Mouse (Mus musculus): ENCODE results near the gene Arhgap44.

Arhgap44 gene

GRCm38 (mm10) chr11:65186974-65187373 is 24.2 kb upstream of the Arhgap44 start:
- no peak for TF ChIP-seq NANOG (IDR thresholded peaks at IDR 0.05; ENCODE audit: borderline replicate concordance, low read length)
- no peak for TF ChIP-seq CTCF (conservative IDR thresholded peaks at IDR 0.05; ENCODE audit: low read length)
- no peak for TF ChIP-seq POU5F1 (IDR thresholded peaks at IDR 0.05; ENCODE audit: borderline replicate concordance, low read length)
- H3K4me3 ChIP-seq (replicated peaks; ENCODE audit: low read length) = peak overlapping the region; percentile 20; the same call in 1 of the 2 replicates
- H3K27me3 ChIP-seq (ENCODE audit: insufficient read depth, low read length) = peaks cover 11% of the 10 kb centered on the region; the same call in 1 of the 2 replicates
- no peaks in the 10 kb centered on the region for H3K4me1 ChIP-seq (replicated peaks; ENCODE audit: low read depth, low read length)
- H3K9me3 ChIP-seq (ENCODE audit: low read length) = peaks cover 11% of the 10 kb centered on the region; the same call in 1 of the 2 replicates
- H3K36me3 ChIP-seq (ENCODE audit: insufficient read depth, low read length) = no peaks in the 10 kb centered on the region

DNA sequence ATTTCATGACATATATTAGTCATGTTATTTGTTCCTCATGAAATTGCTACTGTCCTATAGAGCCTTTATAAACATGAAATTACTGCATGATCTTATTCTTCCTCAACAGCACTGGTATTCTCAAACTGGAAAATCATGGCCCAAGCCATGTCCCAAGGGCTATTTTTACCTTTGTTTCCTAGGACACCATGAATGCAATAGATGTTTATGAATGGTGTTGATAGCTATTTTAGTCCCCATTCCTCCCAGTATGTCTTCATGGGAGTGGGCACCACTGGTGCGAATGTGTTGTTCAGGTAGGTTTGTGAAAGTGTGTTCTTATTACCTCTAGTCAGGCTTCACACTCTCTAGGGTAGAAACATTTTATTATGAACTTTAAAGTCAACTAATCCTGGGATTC is 22.4 kb upstream of the Arhgap44 start:
- peaks cover 11% of the 10 kb centered on the region; the same call in 1 of the 2 replicates for H3K27me3 ChIP-seq (ENCODE audit: insufficient read depth, low read length)
- no peaks in the 10 kb centered on the region for H3K4me1 ChIP-seq (replicated peaks; ENCODE audit: low read depth, low read length)
- no peaks in the 10 kb centered on the region for H3K36me3 ChIP-seq (ENCODE audit: insufficient read depth, low read length)
- H3K4me3 ChIP-seq (replicated peaks; ENCODE audit: low read length) = no peak overlapping the region
- peaks cover 11% of the 10 kb centered on the region; the same call in 1 of the 2 replicates for H3K9me3 ChIP-seq (ENCODE audit: low read length)
- no peak for TF ChIP-seq POU5F1 (IDR thresholded peaks at IDR 0.05; ENCODE audit: borderline replicate concordance, low read length)
- TF ChIP-seq NANOG (IDR thresholded peaks at IDR 0.05; ENCODE audit: borderline replicate concordance, low read length) = no peak
- TF ChIP-seq CTCF (conservative IDR thresholded peaks at IDR 0.05; ENCODE audit: low read length) = no peak

- Histone ChIP-seq H3K4me3 (replicated peaks; ENCODE audit: low read length) (no peak overlapping the region), H3K36me3 (ENCODE audit: insufficient read depth, low read length) (no peaks in the 10 kb centered on the region), H3K4me1 (replicated peaks; ENCODE audit: low read depth, low read length) (0 out of 2 replicates have a peak, but pooled peaks cover 6% of the 10 kb centered on the region), H3K9me3 (ENCODE audit: low read length) (no peaks in the 10 kb centered on the region), H3K27me3 (ENCODE audit: insufficient read depth, low read length) (peaks cover 9% of the 10 kb centered on the region; the same call in 1 of the 2 replicates)
- TF ChIP-seq NANOG (IDR thresholded peaks at IDR 0.05; ENCODE audit: borderline replicate concordance, low read length) (no peak), CTCF (conservative IDR thresholded peaks at IDR 0.05; ENCODE audit: low read length) (no peak)
Observed at GRCm38 (mm10) chr11:65170121-65170750, 7.5 kb upstream of the Arhgap44 start.

GRCm38 (mm10) chr11:65161881-65162766 is 637 bp downstream of the Arhgap44 start:
- Histone ChIP-seq H3K9me3 (ENCODE audit: low read length) (no peaks in the 10 kb centered on the region), H3K36me3 (ENCODE audit: insufficient read depth, low read length) (no peaks in the 10 kb centered on the region), H3K4me1 (replicated peaks; ENCODE audit: low read depth, low read length) (peaks cover 30% of the 10 kb centered on the region), H3K27me3 (ENCODE audit: insufficient read depth, low read length) (peaks cover 6% of the 10 kb centered on the region; the same call in 1 of the 2 replicates), H3K4me3 (replicated peaks; ENCODE audit: low read length) (peak overlapping the region; percentile 97)
- no peak for TF ChIP-seq NANOG (IDR thresholded peaks at IDR 0.05; ENCODE audit: borderline replicate concordance, low read length)
- no peak for TF ChIP-seq POU5F1 (IDR thresholded peaks at IDR 0.05; ENCODE audit: borderline replicate concordance, low read length)
- no peak for TF ChIP-seq CTCF (conservative IDR thresholded peaks at IDR 0.05; ENCODE audit: low read length)

GRCm38 (mm10) chr11:65160991-65161880 is 1.5 kb downstream of the Arhgap44 start:
- TF ChIP-seq CTCF (conservative IDR thresholded peaks at IDR 0.05; ENCODE audit: low read length) (no peak), POU5F1 (IDR thresholded peaks at IDR 0.05; ENCODE audit: borderline replicate concordance, low read length) (no peak), NANOG (IDR thresholded peaks at IDR 0.05; ENCODE audit: borderline replicate concordance, low read length) (no peak)
- peak overlapping the region; percentile 97 for H3K4me3 ChIP-seq (replicated peaks; ENCODE audit: low read length)

GRCm38 (mm10) chr11:65159791-65160190 is 3.0 kb downstream of the Arhgap44 start, which contains the start of gene 1700086D15Rik:
TSS of gene 1700086D15Rik (minus strand) at chr11:65159891.
- no peaks in the 10 kb centered on the region for H3K36me3 ChIP-seq (ENCODE audit: insufficient read depth, low read length)
- H3K9me3 ChIP-seq (ENCODE audit: low read length) = no peaks in the 10 kb centered on the region
- H3K4me1 ChIP-seq (replicated peaks; ENCODE audit: low read depth, low read length) = peaks cover 30% of the 10 kb centered on the region
- no peaks in the 10 kb centered on the region; the same call in 1 of the 2 replicates for H3K27me3 ChIP-seq (ENCODE audit: insufficient read depth, low read length)
- H3K4me3 ChIP-seq (replicated peaks; ENCODE audit: low read length) = peak within 1 kb of the TSS; percentile 73; the same call in 1 of the 2 replicates
- no peak for TF ChIP-seq NANOG (IDR thresholded peaks at IDR 0.05; ENCODE audit: borderline replicate concordance, low read length)
- no peak for TF ChIP-seq POU5F1 (IDR thresholded peaks at IDR 0.05; ENCODE audit: borderline replicate concordance, low read length)
- no peak for TF ChIP-seq CTCF (conservative IDR thresholded peaks at IDR 0.05; ENCODE audit: low read length)

More at GRCm38 (mm10) chr11:65160991-65161880, 1.5 kb downstream of the Arhgap44 start:
- H3K9me3 ChIP-seq (ENCODE audit: low read length) = no peaks in the 10 kb centered on the region
- H3K4me1 ChIP-seq (replicated peaks; ENCODE audit: low read depth, low read length) = peaks cover 30% of the 10 kb centered on the region
- H3K36me3 ChIP-seq (ENCODE audit: insufficient read depth, low read length) = no peaks in the 10 kb centered on the region
- H3K27me3 ChIP-seq (ENCODE audit: insufficient read depth, low read length) = no peaks in the 10 kb centered on the region; the same call in 1 of the 2 replicates

- Histone ChIP-seq H3K36me3 (ENCODE audit: insufficient read depth, low read length) (no peaks in the 10 kb centered on the region), H3K4me1 (replicated peaks; ENCODE audit: low read depth, low read length) (peaks cover 30% of the 10 kb centered on the region), H3K9me3 (ENCODE audit: low read length) (no peaks in the 10 kb centered on the region), H3K27me3 (ENCODE audit: insufficient read depth, low read length) (no peaks in the 10 kb centered on the region; the same call in 1 of the 2 replicates), H3K4me3 (replicated peaks; ENCODE audit: low read length) (peak overlapping the region; percentile 73)
- TF ChIP-seq POU5F1 (IDR thresholded peaks at IDR 0.05; ENCODE audit: borderline replicate concordance, low read length) (no peak), NANOG (IDR thresholded peaks at IDR 0.05; ENCODE audit: borderline replicate concordance, low read length) (no peak), CTCF (conservative IDR thresholded peaks at IDR 0.05; ENCODE audit: low read length) (no peak)
Observed at GRCm38 (mm10) chr11:65158658-65158990, 4.1 kb downstream of the Arhgap44 start.
